Mouse (Mus musculus) midbrain, embryonic 16.5 days (tissue): ENCODE measurements around the gene Rexo4. TPM values are rescaled to one million over a fixed set of nuclear protein-coding genes. Genes with fewer than 3 reads are reported as not detected.

ENCODE experiments used
- ATAC-seq: fragments of 200-750 bp; cut with Nextera tagmentation; 2 replicates; pipeline ENCODE4 v1.8.0; 2017; ENCODE audit warnings: moderate TSS enrichment
- H3K27ac ChIP-seq: fragments of 300-500 bp; sonication (generic); 2 replicates; pipeline ENCODE4 v1.5.1; 2014; ENCODE audit warnings: mild to moderate bottlenecking, low read length, mixed read lengths
- H3K27me3 ChIP-seq: fragments of 300-500 bp; sonication (generic); 2 replicates; pipeline ENCODE4 v1.6.1; 2014; ENCODE audit warnings: low read depth, low read length, mixed read lengths; ENCODE audit not compliant: control insufficient read depth, insufficient read depth
- H3K36me3 ChIP-seq: fragments of 300-500 bp; sonication (generic); 2 replicates; pipeline ENCODE4 v1.6.1; 2014; ENCODE audit warnings: mild to moderate bottlenecking, low read length, moderate library complexity, mixed read lengths; ENCODE audit not compliant: control insufficient read depth, insufficient read depth
- H3K4me1 ChIP-seq: fragments of 300-500 bp; sonication (generic); 2 replicates; pipeline ENCODE4 v1.6.1; 2014; ENCODE audit warnings: mild to moderate bottlenecking, low read length, mixed read lengths; ENCODE audit not compliant: control insufficient read depth, insufficient read depth
- H3K4me2 ChIP-seq: fragments of 300-500 bp; sonication (generic); 2 replicates; pipeline ENCODE4 v1.6.1; 2014; ENCODE audit warnings: mild to moderate bottlenecking, low read length, mixed read lengths
- H3K4me3 ChIP-seq: fragments of 300-500 bp; sonication (generic); 2 replicates; pipeline ENCODE4 v1.5.1; 2014; ENCODE audit warnings: low read depth, mild to moderate bottlenecking, low read length, moderate library complexity, mixed read lengths
- H3K9ac ChIP-seq: fragments of 300-500 bp; sonication (generic); 2 replicates; pipeline ENCODE4 v1.6.1; 2014; ENCODE audit warnings: low read depth, low read length, mixed read lengths
- H3K9me3 ChIP-seq: fragments of 300-500 bp; sonication (generic); replicated peaks from 2 replicates; pipeline ENCODE4 v1.6.1; 2014; ENCODE audit warnings: mild to moderate bottlenecking, low read length, mixed read lengths; ENCODE audit not compliant: control insufficient read depth, poor library complexity, severe bottlenecking
- WGBS: fragments of 180-500 bp; shearing (Covaris S2); extraction: QIAGEN DNeasy Blood & Tissue Kit; methylation state at CpG from one replicate; pipeline ENCODE4 v1.1.7; 2014; 5-methylcytosine and 5-hydroxymethylcytosine counted together
- polyA plus RNA-seq: library from polyadenylated mRNA; unstranded; fragments of >200 nt; fragmentation: Nextera tagmentation; extraction: Ambion mirVana; gene quantifications from 2 replicates; pipeline ENCODE4 v1.2.1, GENCODE M21; 2015

Gene Rexo4
- polyA plus RNA-seq: 35.8 and 36.4 TPM in 2 replicates

GRCm38 (mm10) chr2:26963923-26964723 is at the start of gene Rexo4:
Gene Rexo4 (minus strand): TSS chr2:26964386.
- H3K4me1 ChIP-seq: peaks cover 28% of the 10 kb centered on the region
- no peaks in the 10 kb centered on the region; the same call in 1 of the 2 replicates for H3K36me3 ChIP-seq
- H3K27me3 ChIP-seq: no peaks in the 10 kb centered on the region
- H3K27ac ChIP-seq: peak within 1 kb of the TSS; percentile 91
- H3K9ac ChIP-seq: peak within 1 kb of the TSS; percentile 75
- peak within 1 kb of the TSS; percentile 92 for H3K4me2 ChIP-seq
- under 1% methylated on average over 50 of the region's 50 CpGs for WGBS
- H3K9me3 ChIP-seq: no peaks in the 10 kb centered on the region
- H3K4me3 ChIP-seq: peak within 1 kb of the TSS; percentile 58
- ATAC-seq: peak; percentile 99

- peak; percentile 93 for ATAC-seq
- H3K9me3 ChIP-seq: no peaks in the 10 kb centered on the region
- peaks cover 19% of the 10 kb centered on the region for H3K4me1 ChIP-seq
- peak within 1 kb of the TSS; percentile 82 for H3K4me2 ChIP-seq
- H3K36me3 ChIP-seq: peaks cover under 1% of the 10 kb centered on the region; the same call in 1 of the 2 replicates
- H3K9ac ChIP-seq: peak within 1 kb of the TSS; percentile 93
- no peaks in the 10 kb centered on the region for H3K27me3 ChIP-seq
- peak within 1 kb of the TSS; percentile 67 for H3K4me3 ChIP-seq
- peak within 1 kb of the TSS; percentile 88 for H3K27ac ChIP-seq
- under 1% methylated on average over 40 of the region's 43 CpGs for WGBS
Observed at GRCm38 (mm10) chr2:27009714-27010244, 45.6 kb upstream of the Rexo4 start, which contains the start of gene Cacfd1. Gene Cacfd1 (plus strand): TSS chr2:27009926.

- Histone ChIP-seq H3K4me2 (no peak overlapping the region), H3K4me3 (no peak overlapping the region), H3K36me3 (no peaks in the 10 kb centered on the region), H3K27me3 (no peaks in the 10 kb centered on the region), H3K27ac (no peak overlapping the region), H3K9me3 (no peaks in the 10 kb centered on the region), H3K4me1 (peaks cover 19% of the 10 kb centered on the region), H3K9ac (no peak overlapping the region)
- 68% methylated on average over 7 of the region's 7 CpGs for WGBS
- ATAC-seq: no peak
Observed at GRCm38 (mm10) chr2:27007701-27008100, 43.5 kb upstream of the Rexo4 start.

GRCm38 (mm10) chr2:27006255-27006654 is 42.1 kb upstream of the Rexo4 start:
- Histone ChIP-seq H3K4me2 (no peak overlapping the region), H3K27ac (no peak overlapping the region), H3K9ac (no peak overlapping the region), H3K36me3 (no peaks in the 10 kb centered on the region), H3K4me1 (peaks cover 12% of the 10 kb centered on the region), H3K4me3 (no peak overlapping the region), H3K27me3 (no peaks in the 10 kb centered on the region), H3K9me3 (no peaks in the 10 kb centered on the region)
- 78% methylated on average over 4 of the region's 4 CpGs for WGBS
- ATAC-seq: no peak

GRCm38 (mm10) chr2:26997993-26998392 is 33.8 kb upstream of the Rexo4 start:
- Histone ChIP-seq H3K4me1 (no peaks in the 10 kb centered on the region), H3K4me2 (no peak overlapping the region), H3K27ac (no peak overlapping the region), H3K36me3 (no peaks in the 10 kb centered on the region), H3K27me3 (no peaks in the 10 kb centered on the region), H3K9ac (no peak overlapping the region), H3K9me3 (no peaks in the 10 kb centered on the region), H3K4me3 (no peak overlapping the region)
- ATAC-seq: no peak
- WGBS: 92% methylated on average over 7 of the region's 7 CpGs

- Histone ChIP-seq H3K9ac (no peak overlapping the region), H3K4me1 (no peaks in the 10 kb centered on the region), H3K27ac (no peak overlapping the region), H3K27me3 (no peaks in the 10 kb centered on the region), H3K36me3 (no peaks in the 10 kb centered on the region), H3K4me3 (no peak overlapping the region), H3K4me2 (no peak overlapping the region), H3K9me3 (no peaks in the 10 kb centered on the region)
- no peak for ATAC-seq
- WGBS: 81% methylated on average over 1 of the region's 1 CpGs
Observed at GRCm38 (mm10) chr2:26997498-26997897, 33.3 kb upstream of the Rexo4 start.

GRCm38 (mm10) chr2:26993936-26994335 is 29.8 kb upstream of the Rexo4 start:
- 75% methylated on average over 3 of the region's 3 CpGs for WGBS
- ATAC-seq: no peak
- Histone ChIP-seq H3K4me2 (no peak overlapping the region), H3K36me3 (no peaks in the 10 kb centered on the region), H3K9ac (no peak overlapping the region), H3K27me3 (no peaks in the 10 kb centered on the region), H3K4me1 (no peaks in the 10 kb centered on the region), H3K27ac (no peak overlapping the region), H3K9me3 (no peaks in the 10 kb centered on the region), H3K4me3 (no peak overlapping the region)

- Histone ChIP-seq H3K4me1 (no peaks in the 10 kb centered on the region), H3K36me3 (no peaks in the 10 kb centered on the region), H3K9ac (no peak overlapping the region), H3K27ac (no peak overlapping the region), H3K27me3 (no peaks in the 10 kb centered on the region), H3K4me2 (no peak overlapping the region), H3K9me3 (no peaks in the 10 kb centered on the region), H3K4me3 (no peak overlapping the region)
- no peak for ATAC-seq
- 83% methylated on average over 5 of the region's 5 CpGs for WGBS
Observed at GRCm38 (mm10) chr2:26984640-26985039, 20.5 kb upstream of the Rexo4 start.

- H3K9ac ChIP-seq: no peak overlapping the region
- no peaks in the 10 kb centered on the region for H3K4me1 ChIP-seq
- H3K4me2 ChIP-seq: no peak overlapping the region
- H3K36me3 ChIP-seq: no peaks in the 10 kb centered on the region
- H3K9me3 ChIP-seq: no peaks in the 10 kb centered on the region
- WGBS: 64% methylated on average over 2 of the region's 2 CpGs
- H3K27me3 ChIP-seq: no peaks in the 10 kb centered on the region
- no peak overlapping the region for H3K27ac ChIP-seq
- no peak overlapping the region for H3K4me3 ChIP-seq
- no peak for ATAC-seq
Observed at GRCm38 (mm10) chr2:26984179-26984578, 20.0 kb upstream of the Rexo4 start.
